Mouse (Mus musculus): ENCODE measurements at regions not wholly inside any gene's neighbourhood (a gene's known extent, or its start where the extent isn't known, plus 50 kb on each side); places are given as distances from the start of the nearest gene placed in this dataset.

GRCm38 (mm10) chr9:71355721-71356120, 130.0 kb downstream of the Polr2m start:
- Histone ChIP-seq H3K9ac (replicated peaks) (no peak overlapping the region), H3K4me1 (replicated peaks) (0 out of 2 replicates have a peak, but pooled peaks cover 3% of the 10 kb centered on the region), H3K4me3 (replicated peaks) (no peak overlapping the region), H3K4me2 (no peak overlapping the region), H3K27ac (no peak overlapping the region), H3K27me3 (peaks cover 11% of the 10 kb centered on the region; the same call in 1 of the 2 replicates), H3K36me3 (no peaks in the 10 kb centered on the region), H3K9me3 (no peaks in the 10 kb centered on the region)
- WGBS = 80% methylated on average over 5 of the region's 5 CpGs
- ATAC-seq (ENCODE audit: insufficient number of reproducible peaks, insufficient read depth, low FRiP score, low TSS enrichment, low read depth) = no peak

All from limb, embryonic 12.5 days (tissue).